12 mouse cellular contexts compared by ENCODE assay signal in the genomic region with DNA sequence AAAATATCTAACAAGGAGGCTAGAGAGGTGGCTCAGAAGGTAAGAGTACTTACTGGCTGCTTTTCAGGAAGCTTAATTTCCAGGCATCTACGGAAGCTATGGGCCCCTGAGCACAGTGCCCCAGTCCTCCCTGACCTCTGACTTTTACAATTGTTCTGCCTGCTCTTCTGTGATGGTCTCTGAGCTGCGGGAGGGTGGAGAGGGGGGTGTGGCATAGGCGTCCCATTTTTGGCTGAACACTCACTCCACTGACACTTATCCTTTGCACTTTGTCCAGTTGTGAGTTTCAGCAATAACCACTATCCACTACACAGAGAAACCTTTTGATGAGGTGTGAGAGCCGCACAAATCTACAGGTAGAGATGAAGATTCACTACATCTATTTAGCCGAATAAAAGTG.
"Had no signal": no experiment of that assay in that cellular context is flagged by ENCODE, and none has a peak within 500 bp of the region (broad histone marks: within the 10 kb centered on the region; RNA-seq: fewer than 3 reads in every experiment).

No protein-coding gene starts in this region.

- H3K9ac ChIP-seq: hindbrain, embryonic 14.5 days; intestine, embryonic 15.5 days; liver, embryonic 15.5 days; midbrain, embryonic 13.5 days; stomach, embryonic 15.5 days had no signal

- DNase-seq: lung, postnatal 36 days; right cerebral cortex, postnatal 14 days; thymus, adult 2 months; thymus, postnatal 36 days had no signal

- H3K27me3 ChIP-seq: intestine, embryonic 15.5 days; liver, embryonic 15.5 days; midbrain, embryonic 13.5 days; stomach, embryonic 15.5 days had no signal

- H3K27ac ChIP-seq: hindbrain, embryonic 14.5 days; intestine, embryonic 15.5 days; left cerebral cortex, adult 2 months; limb, embryonic 10.5 days; liver, embryonic 15.5 days; midbrain, embryonic 13.5 days; stomach, embryonic 15.5 days had no signal

- H3K4me1 ChIP-seq: intestine, embryonic 15.5 days; midbrain, embryonic 13.5 days; stomach, embryonic 15.5 days had no signal

- H3K9me3 ChIP-seq: intestine, embryonic 15.5 days; limb, embryonic 10.5 days; liver, embryonic 15.5 days; midbrain, embryonic 13.5 days; stomach, embryonic 15.5 days had no signal

- H3K36me3 ChIP-seq: intestine, embryonic 15.5 days; limb, embryonic 10.5 days; liver, embryonic 15.5 days; midbrain, embryonic 13.5 days; stomach, embryonic 15.5 days had no signal

- H3K4me3 ChIP-seq: intestine, embryonic 15.5 days; left cerebral cortex, adult 2 months; limb, embryonic 10.5 days; liver, embryonic 15.5 days; midbrain, embryonic 13.5 days; stomach, embryonic 15.5 days had no signal

- H3K4me2 ChIP-seq: hindbrain, embryonic 14.5 days; intestine, embryonic 15.5 days; liver, embryonic 15.5 days; midbrain, embryonic 13.5 days; stomach, embryonic 15.5 days had no signal

- ATAC-seq: intestine, embryonic 15.5 days; lung, postnatal 0 days; midbrain, embryonic 13.5 days had no signal
